Mouse (Mus musculus) embryonic stem cell, embryonic (primary cell): ENCODE measurements around the gene Erc1.

ENCODE experiments used
- CTCF ChIA-PET, 4 experiments: fragments of 300-600 bp in 2 of 4; fragments of 350-600 bp in 2 of 4; sonication (Branson Sonifier 250); formaldehyde crosslinking; loops; one replicate each; lab custom pipeline; 2022; ENCODE audit warnings: inconsistent platforms in 2 of 4; lab: Charles Lee
- POLR2A ChIA-PET, 4 experiments: fragments of 300-600 bp in 2 of 4; fragments of 350-600 bp in 2 of 4; sonication (Branson Sonifier 250); formaldehyde crosslinking; loops; one replicate each; lab custom pipeline; 2022; ENCODE audit warnings: antibody characterized with exemption in 4 of 4, inconsistent platforms in 1 of 4; lab: Charles Lee

The Erc1 gene

GRCm38 (mm10) chr6:119848034-119848695 is at the start of gene Erc1:
Gene Erc1, minus strand, starts transcription at chr6:119848167.
- ChIA-PET POLR2A (interaction anchor here (0.6 to 3.4 kb wide), 39 partner anchors 8 to 1788 kb away, joined by 3 to 19 read pairs (median 4); partner anchors contain the start of gene Rad52 (in 1 of the 4)), CTCF (interaction anchor here in 1 of 4 experiments (1.0 kb wide), 1 partner anchor 174 kb away, joined by 3 read pairs; no protein-coding TSS in a partner anchor)

- ChIA-PET CTCF (no interaction called here), POLR2A (interaction anchor here in 1 of 4 experiments (0.7 to 2.2 kb wide), 4 partner anchors 9 to 302 kb away, joined by 3 to 7 read pairs (median 4); partner anchors contain the start of gene Rad52)
Measured at GRCm38 (mm10) chr6:119892711-119893110, 44.7 kb upstream of the Erc1 start.

DNA sequence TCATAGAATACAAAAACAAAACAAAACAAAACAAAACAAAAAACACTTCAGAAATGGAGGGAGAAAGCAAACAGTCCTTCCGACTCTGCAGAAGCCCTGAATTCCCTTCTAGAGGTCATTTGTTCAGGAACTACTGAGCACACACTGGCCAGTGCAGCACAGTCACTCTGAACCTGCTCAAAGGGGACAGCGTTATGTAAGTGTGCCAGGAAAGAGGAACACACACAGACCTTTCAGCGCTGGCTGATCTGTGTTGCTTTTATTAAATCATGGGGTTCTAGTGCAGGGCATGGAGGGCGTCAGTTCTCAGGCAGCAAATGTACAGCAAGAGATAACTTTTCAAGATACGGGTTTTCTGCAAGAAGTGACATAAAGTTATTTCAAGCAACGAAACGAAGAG is 35.2 kb upstream of the Erc1 start:
- CTCF ChIA-PET, result interaction anchor here in 1 of 4 experiments (0.6 kb wide), 1 partner anchor 397 kb away, joined by 9 read pairs; no protein-coding TSS in a partner anchor
- POLR2A ChIA-PET, result interaction anchor here in 2 of 4 experiments (0.8 to 1.6 kb wide), 3 partner anchors 9 to 305 kb away, joined by 3 to 5 read pairs (median 4); no protein-coding TSS in a partner anchor

DNA sequence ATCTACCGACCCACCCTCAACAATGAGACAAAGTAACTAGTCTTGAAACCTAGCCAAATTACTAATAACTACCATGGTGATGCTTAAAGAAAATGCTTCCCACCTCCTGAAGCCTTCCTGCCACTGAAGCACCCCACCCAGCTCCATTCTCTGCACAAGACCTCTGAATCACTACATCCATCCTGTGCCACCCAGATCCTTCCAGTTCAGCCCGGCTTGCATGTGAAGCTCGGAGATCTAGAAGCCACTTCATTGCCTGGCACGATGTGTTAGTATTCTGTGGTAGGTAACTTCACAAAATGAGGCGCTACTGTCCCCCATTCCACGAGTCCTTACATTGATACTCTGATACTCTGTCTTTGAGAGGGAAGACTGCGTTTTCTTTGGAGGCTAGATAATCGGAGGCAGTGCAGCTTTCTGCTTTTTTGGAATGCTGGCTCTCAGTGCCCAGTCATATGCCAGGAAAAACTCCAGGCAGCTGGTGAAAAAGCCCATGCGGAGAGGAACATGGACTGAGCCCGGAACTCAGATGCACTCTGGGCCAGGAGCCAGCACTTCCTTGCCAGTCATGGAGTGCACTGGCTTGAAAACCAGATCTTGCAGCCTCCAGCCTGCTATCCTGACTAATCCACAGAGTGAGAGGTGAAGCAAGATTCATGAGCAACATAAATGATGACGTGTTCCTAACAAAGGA is 16.5 kb upstream of the Erc1 start:
- ChIA-PET POLR2A (interaction anchor here (0.6 to 2.5 kb wide), 7 partner anchors 11 to 22 kb away, joined by 3 to 15 read pairs (median 4); partner anchors contain the start of gene Erc1 (in 2 of the 4)), CTCF (interaction anchor here in 2 of 4 experiments (0.5 kb wide), 2 partner anchors 10 to 353 kb away, joined by 3 to 4 read pairs; no protein-coding TSS in a partner anchor)

- ChIA-PET POLR2A (interaction anchor here in 1 of 4 experiments (0.7 to 2.7 kb wide), 2 partner anchors 9 to 13 kb away, joined by 3 to 12 read pairs; partner anchors contain the start of gene Erc1), CTCF (no interaction called here)
Measured at GRCm38 (mm10) chr6:119861519-119861918, 13.6 kb upstream of the Erc1 start.

GRCm38 (mm10) chr6:119860236-119860635 is 12.3 kb upstream of the Erc1 start:
- ChIA-PET CTCF (interaction anchor here in 1 of 4 experiments (0.6 kb wide), 2 partner anchors 338 to 408 kb away, joined by 3 to 4 read pairs; no protein-coding TSS in a partner anchor), POLR2A (interaction anchor here in 1 of 4 experiments (1.3 to 2.7 kb wide), 2 partner anchors 12 to 33 kb away, joined by 3 to 12 read pairs; partner anchors contain the start of gene Erc1)

DNA sequence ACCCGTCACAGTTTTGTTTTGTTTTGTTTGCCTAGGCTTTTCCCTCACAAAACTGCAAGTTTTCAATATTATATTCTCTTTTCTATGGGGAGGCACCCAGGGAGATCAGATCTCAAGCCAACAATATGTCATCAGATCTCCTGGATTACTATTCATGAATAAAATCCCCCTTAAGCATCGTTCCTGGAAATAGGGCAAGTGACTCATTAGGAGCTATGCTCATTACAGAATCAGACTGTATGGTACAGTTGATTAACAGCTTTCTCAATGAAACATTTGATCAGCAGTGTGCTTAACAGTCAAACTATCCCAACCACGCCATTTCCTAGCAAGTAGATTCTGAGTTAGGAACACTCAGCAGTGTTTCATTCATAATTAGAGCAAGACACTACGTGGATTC is 7.5 kb upstream of the Erc1 start:
- CTCF ChIA-PET, result interaction anchor here in 1 of 4 experiments (0.6 kb wide), 1 partner anchor 412 kb away, joined by 6 read pairs; no protein-coding TSS in a partner anchor
- POLR2A ChIA-PET, result interaction anchor here in 1 of 4 experiments (1.4 to 1.5 kb wide), 3 partner anchors 8 to 34 kb away, joined by 3 to 4 read pairs (median 3); partner anchors contain the start of gene Erc1

GRCm38 (mm10) chr6:119854156-119854555 is 6.2 kb upstream of the Erc1 start:
- ChIA-PET CTCF (interaction anchor here in 2 of 4 experiments (0.6 kb wide), 2 partner anchors 16 to 30 kb away, joined by 3 read pairs; no protein-coding TSS in a partner anchor), POLR2A (interaction anchor here in 3 of 4 experiments (0.7 to 2.3 kb wide), 7 partner anchors 9 to 374 kb away, joined by 3 to 10 read pairs (median 5); no protein-coding TSS in a partner anchor)

DNA sequence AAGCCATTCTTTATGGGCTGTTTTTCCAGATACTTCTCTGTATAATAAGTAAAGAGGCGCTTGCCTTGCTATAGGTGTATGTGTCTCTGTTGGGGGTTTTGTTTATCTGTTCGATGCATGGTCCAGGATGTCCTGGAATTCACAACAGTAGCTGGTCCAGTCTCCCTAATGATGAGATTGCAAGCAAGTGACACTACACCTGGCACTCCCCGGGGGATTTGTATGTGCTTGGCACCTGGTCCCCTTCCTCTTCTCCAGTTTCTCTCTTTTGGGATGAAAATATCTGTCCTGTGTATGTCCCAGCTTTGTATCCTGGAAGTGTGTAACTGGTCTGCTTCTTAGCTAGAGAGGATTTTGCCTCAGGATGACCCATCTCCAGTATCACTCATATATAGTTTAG is 1.9 kb upstream of the Erc1 start:
- ChIA-PET POLR2A (interaction anchor here in 2 of 4 experiments (0.5 to 3.4 kb wide), 6 partner anchors 11 to 518 kb away, joined by 3 to 19 read pairs (median 4); no protein-coding TSS in a partner anchor), CTCF (interaction anchor here in 1 of 4 experiments (0.7 kb wide), 1 partner anchor 37 kb away, joined by 5 read pairs; no protein-coding TSS in a partner anchor)

DNA sequence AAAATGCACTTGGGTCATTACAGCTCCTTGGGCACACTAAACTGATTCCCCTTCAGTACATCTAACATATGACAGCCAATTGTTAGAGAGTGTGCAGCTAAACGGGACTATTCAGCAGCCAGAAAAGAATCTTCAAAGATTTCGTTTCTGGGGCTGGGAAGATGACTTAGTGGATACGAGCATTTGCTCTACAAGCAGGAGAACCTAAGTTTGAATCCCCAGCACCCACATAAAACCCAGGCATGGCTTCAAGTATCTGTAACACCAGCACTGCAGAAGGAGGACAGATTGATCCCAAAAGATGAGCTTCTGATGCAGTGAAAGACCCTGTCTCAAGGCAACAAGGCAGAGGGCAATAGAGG is 1.4 kb upstream of the Erc1 start:
- POLR2A ChIA-PET, result interaction anchor here in 2 of 4 experiments (0.5 to 3.4 kb wide), 13 partner anchors 10 to 263 kb away, joined by 3 to 19 read pairs (median 4); partner anchors contain the start of gene Rad52 (in 1 of the 2)

GRCm38 (mm10) chr6:119848696-119849347 is 855 bp upstream of the Erc1 start:
- ChIA-PET CTCF (interaction anchor here in 1 of 4 experiments (1.0 kb wide), 1 partner anchor 174 kb away, joined by 3 read pairs; no protein-coding TSS in a partner anchor), POLR2A (interaction anchor here in 3 of 4 experiments (0.6 to 3.4 kb wide), 27 partner anchors 9 to 1021 kb away, joined by 3 to 19 read pairs (median 4); partner anchors contain the start of gene Rad52 (in 2 of the 3))

More for the DNA sequence above, 1.4 kb upstream of the Erc1 start:
- CTCF ChIA-PET, result interaction anchor here in 1 of 4 experiments (0.7 kb wide), 1 partner anchor 36 kb away, joined by 5 read pairs; no protein-coding TSS in a partner anchor

DNA sequence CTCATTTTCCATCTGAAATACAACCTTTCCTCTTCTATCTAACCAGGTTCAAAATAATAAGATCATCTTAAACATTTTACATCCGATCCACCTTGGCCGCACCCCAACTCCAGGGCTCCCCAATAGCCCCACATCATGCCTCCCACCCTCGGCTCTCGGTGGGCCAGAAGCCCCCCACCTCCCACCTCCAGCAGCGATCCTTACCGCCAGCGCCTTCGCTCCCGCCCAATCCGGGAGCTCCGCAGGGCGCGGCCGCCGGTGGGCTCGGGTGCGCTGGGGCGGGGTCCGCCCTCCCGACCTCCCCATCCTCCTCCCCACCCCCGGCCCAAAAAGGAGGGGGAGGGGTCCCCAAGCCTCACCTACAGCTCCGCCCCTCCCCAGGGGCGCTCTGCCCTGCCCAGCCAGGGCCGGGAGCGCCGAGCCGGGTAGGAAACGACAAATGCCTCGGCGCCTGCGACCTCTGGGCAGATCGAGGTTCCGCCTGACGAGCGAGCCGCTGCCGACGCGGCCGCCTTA is 391 bp downstream of the Erc1 start:
- ChIA-PET POLR2A (interaction anchor here (0.6 to 3.4 kb wide), 21 partner anchors 8 to 1788 kb away, joined by 3 to 19 read pairs (median 4); partner anchors contain the start of gene Rad52 (in 1 of the 4)), CTCF (no interaction called here)

DNA sequence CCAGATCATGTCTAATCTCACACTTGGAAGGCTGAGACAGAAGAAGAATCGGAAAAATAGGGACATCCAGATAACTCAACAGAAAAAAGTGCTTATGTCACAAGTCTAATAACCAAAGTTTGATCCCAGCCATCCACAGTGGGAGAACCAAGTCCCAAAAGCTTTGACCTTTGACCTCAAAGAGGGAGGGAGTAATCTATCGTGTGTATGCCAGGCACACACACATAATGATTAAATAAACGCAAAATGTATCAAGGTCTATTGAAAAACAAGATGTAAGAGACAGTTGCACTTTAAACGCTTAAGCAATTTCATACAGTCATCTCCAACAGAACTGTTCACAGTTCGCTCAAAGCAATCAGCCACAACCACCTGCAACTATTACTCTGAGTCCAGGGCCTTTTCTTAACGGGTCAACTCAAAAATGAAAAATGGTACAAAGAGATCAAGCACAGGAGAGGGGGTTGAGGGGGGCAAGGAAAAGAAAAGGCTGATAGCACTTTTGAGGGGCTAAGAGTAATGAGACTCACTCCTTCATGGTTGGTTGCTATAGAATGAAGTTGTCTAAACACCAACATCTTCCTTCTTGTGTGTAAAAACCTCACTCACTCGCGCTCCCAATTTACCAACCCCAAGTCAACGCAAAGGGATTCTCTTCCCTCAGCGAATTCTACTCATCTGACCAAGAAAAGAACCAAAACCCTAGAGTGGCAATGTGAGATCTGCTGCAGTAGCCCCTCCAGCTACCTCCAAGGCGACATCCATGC is 1.0 kb downstream of the Erc1 start:
- CTCF ChIA-PET, result interaction anchor here in 1 of 4 experiments (0.7 kb wide), 1 partner anchor 338 kb away, joined by 8 read pairs; no protein-coding TSS in a partner anchor
- POLR2A ChIA-PET, result interaction anchor here in 2 of 4 experiments (0.8 to 3.4 kb wide), 12 partner anchors 9 to 279 kb away, joined by 3 to 19 read pairs (median 4); partner anchors contain the start of gene Rad52 (in 1 of the 2)

- POLR2A ChIA-PET, result interaction anchor here in 1 of 4 experiments (0.5 to 1.2 kb wide), 3 partner anchors 19 to 746 kb away, joined by 3 to 5 read pairs (median 3); no protein-coding TSS in a partner anchor
- CTCF ChIA-PET, result no interaction called here
Measured at GRCm38 (mm10) chr6:119829951-119830350, 18.0 kb downstream of the Erc1 start.

DNA sequence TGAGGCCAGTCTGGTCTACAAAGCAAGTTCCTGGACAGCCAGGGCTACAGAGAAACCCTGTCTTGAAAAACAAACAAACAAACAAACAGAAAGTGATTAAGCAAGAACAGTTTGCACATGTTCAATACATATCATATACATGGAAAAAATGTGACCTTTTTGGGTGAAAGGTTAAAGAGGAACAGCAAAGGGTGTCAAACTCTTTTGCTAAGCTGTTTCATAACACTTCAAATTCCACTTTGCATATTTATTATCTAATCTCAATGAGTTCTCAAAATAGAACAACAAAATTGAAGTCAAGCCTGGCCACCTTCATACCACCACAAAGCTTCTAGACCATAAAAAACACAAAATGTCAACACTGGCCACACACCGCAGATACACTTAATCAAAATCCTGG is 19.8 kb downstream of the Erc1 start:
- CTCF ChIA-PET, result no interaction called here

DNA sequence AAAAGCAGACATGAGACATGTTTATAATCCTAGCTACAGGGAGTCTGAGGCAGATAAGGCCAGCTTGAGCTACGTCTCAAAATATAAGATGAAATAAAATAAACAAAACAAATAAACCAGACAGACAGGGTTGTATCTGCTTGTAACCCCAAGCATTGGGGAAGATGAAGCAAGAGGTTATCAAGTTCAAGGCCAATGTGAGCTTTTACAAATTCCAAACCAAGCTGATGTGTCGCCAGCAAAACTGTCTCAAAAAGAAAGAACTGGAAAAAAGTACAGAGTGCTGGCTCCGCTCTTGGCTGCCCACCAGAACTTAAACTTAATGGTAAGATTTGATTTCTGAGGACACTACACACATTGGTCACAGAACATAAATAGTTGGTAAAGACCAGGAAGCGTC is 21.3 kb downstream of the Erc1 start:
- ChIA-PET POLR2A (interaction anchor here in 3 of 4 experiments (0.7 to 1.6 kb wide), 5 partner anchors 10 to 33 kb away, joined by 3 to 6 read pairs (median 4); partner anchors contain the start of gene Erc1 (in 2 of the 3)), CTCF (no interaction called here)

More for the DNA sequence above, 19.8 kb downstream of the Erc1 start:
- POLR2A ChIA-PET, result interaction anchor here in 2 of 4 experiments (0.5 to 1.6 kb wide), 7 partner anchors 8 to 265 kb away, joined by 3 to 5 read pairs (median 4); partner anchors contain the start of gene Erc1 (in 2 of the 2)
